Mouse (Mus musculus) forebrain, embryonic 13.5 days (tissue): Measurements from ENCODE around the gene Nedd8. TPM values are rescaled to one million over a fixed set of nuclear protein-coding genes. Genes with fewer than 3 reads are reported as not detected.

Experiments used
- ATAC-seq: fragments of 200-750 bp; cut with Nextera tagmentation; 2 replicates; pipeline ENCODE4 v1.8.0; 2017
- H3K27ac ChIP-seq: fragments of 300-500 bp; sonication (generic); 2 replicates; pipeline ENCODE4 v1.5.1; 2015; ENCODE audit warnings: inconsistent platforms, mild to moderate bottlenecking, moderate library complexity
- H3K27me3 ChIP-seq: fragments of 300-500 bp; sonication (generic); 2 replicates; pipeline ENCODE4 v1.6.1; 2015; ENCODE audit warnings: mild to moderate bottlenecking, inconsistent platforms
- H3K36me3 ChIP-seq: fragments of 300-500 bp; sonication (generic); 2 replicates; pipeline ENCODE4 v1.6.1; 2015; ENCODE audit warnings: mild to moderate bottlenecking, inconsistent platforms; ENCODE audit not compliant: poor library complexity, severe bottlenecking
- H3K4me1 ChIP-seq: fragments of 300-500 bp; sonication (generic); 2 replicates; pipeline ENCODE4 v1.6.1; 2015; ENCODE audit warnings: inconsistent platforms
- H3K4me2 ChIP-seq: fragments of 300-500 bp; sonication (generic); 2 replicates; pipeline ENCODE4 v1.6.1; 2015; ENCODE audit warnings: inconsistent platforms, mild to moderate bottlenecking, moderate library complexity
- H3K4me3 ChIP-seq: fragments of 300-500 bp; sonication (generic); 2 replicates; pipeline ENCODE4 v1.5.1; 2015; ENCODE audit warnings: mild to moderate bottlenecking, inconsistent platforms
- H3K9ac ChIP-seq: fragments of 300-500 bp; sonication (generic); 2 replicates; pipeline ENCODE4 v1.6.1; 2015; ENCODE audit warnings: mild to moderate bottlenecking, inconsistent platforms
- H3K9me3 ChIP-seq: fragments of 300-500 bp; sonication (generic); replicated peaks from 2 replicates; pipeline ENCODE4 v1.6.1; 2016; ENCODE audit warnings: inconsistent platforms
- WGBS: fragments of 180-500 bp; shearing (Covaris S2); methylation state at CpG from one replicate; pipeline ENCODE4 v1.1.7; 2015; 5-methylcytosine and 5-hydroxymethylcytosine counted together
- polyA plus RNA-seq: library from polyadenylated mRNA; unstranded; fragments of >200 nt; fragmentation: Nextera tagmentation; extraction: Ambion mirVana; gene quantifications from 2 replicates; pipeline ENCODE4 v1.2.1, GENCODE M21; 2015

Nedd8 gene
- polyA plus RNA-seq, 1 experiment from 2014 or later = 692 TPM

GRCm38 (mm10) chr14:55658011-55658410 lies 13.9 kb downstream of the Nedd8 start:
- H3K36me3 ChIP-seq = peaks cover 27% of the 10 kb centered on the region

GRCm38 (mm10) chr14:55656935-55657334 lies 15.0 kb downstream of the Nedd8 start:
- 87% methylated on average over 3 of the region's 3 CpGs for WGBS

More at GRCm38 (mm10) chr14:55658011-55658410, 13.9 kb downstream of the Nedd8 start:
- peaks cover 14% of the 10 kb centered on the region for H3K4me1 ChIP-seq
- H3K4me3 ChIP-seq = no peak overlapping the region
- no peaks in the 10 kb centered on the region for H3K27me3 ChIP-seq
- WGBS = 88% methylated on average over 5 of the region's 5 CpGs
- H3K4me2 ChIP-seq = no peak overlapping the region
- no peaks in the 10 kb centered on the region for H3K9me3 ChIP-seq
- no peak overlapping the region for H3K27ac ChIP-seq
- H3K9ac ChIP-seq = no peak overlapping the region
- no peak for ATAC-seq

GRCm38 (mm10) chr14:55651528-55651927 lies 20.4 kb downstream of the Nedd8 start:
- H3K36me3 ChIP-seq = peaks cover 7% of the 10 kb centered on the region; the same call in 1 of the 2 replicates
- H3K9ac ChIP-seq = no peak overlapping the region
- WGBS = 92% methylated on average over 7 of the region's 7 CpGs
- no peak overlapping the region for H3K4me2 ChIP-seq
- no peaks in the 10 kb centered on the region for H3K27me3 ChIP-seq
- no peak overlapping the region for H3K27ac ChIP-seq
- H3K9me3 ChIP-seq = no peaks in the 10 kb centered on the region
- ATAC-seq = no peak
- no peak overlapping the region for H3K4me3 ChIP-seq
- H3K4me1 ChIP-seq = no peaks in the 10 kb centered on the region

More at GRCm38 (mm10) chr14:55656935-55657334, 15.0 kb downstream of the Nedd8 start:
- no peaks in the 10 kb centered on the region for H3K9me3 ChIP-seq
- no peak overlapping the region for H3K4me2 ChIP-seq
- peaks cover 14% of the 10 kb centered on the region for H3K4me1 ChIP-seq
- H3K27me3 ChIP-seq = no peaks in the 10 kb centered on the region
- no peak overlapping the region for H3K4me3 ChIP-seq
- no peak overlapping the region for H3K27ac ChIP-seq
- no peak overlapping the region for H3K9ac ChIP-seq
- peaks cover 21% of the 10 kb centered on the region for H3K36me3 ChIP-seq
- ATAC-seq = no peak

GRCm38 (mm10) chr14:55649884-55650283 lies 22.0 kb downstream of the Nedd8 start, which contains the start of gene Tssk4:
Tssk4 (plus strand) TSS chr14:55650184.
- H3K27me3 ChIP-seq = no peaks in the 10 kb centered on the region
- WGBS = 96% methylated on average over 2 of the region's 2 CpGs
- no peak for ATAC-seq

GRCm38 (mm10) chr14:55644261-55644888 lies 27.5 kb downstream of the Nedd8 start:
- 32% methylated on average over 17 of the region's 17 CpGs for WGBS

More at GRCm38 (mm10) chr14:55649884-55650283, 22.0 kb downstream of the Nedd8 start, which contains the start of gene Tssk4:
- Histone ChIP-seq H3K9me3 (no peaks in the 10 kb centered on the region), H3K4me1 (peaks cover 6% of the 10 kb centered on the region), H3K4me3 (no peak within 1 kb of the TSS), H3K36me3 (peaks cover 14% of the 10 kb centered on the region; the same call in 1 of the 2 replicates), H3K27ac (no peak within 1 kb of the TSS), H3K9ac (no peak within 1 kb of the TSS), H3K4me2 (no peak within 1 kb of the TSS)

GRCm38 (mm10) chr14:55643060-55643907 lies 28.6 kb downstream of the Nedd8 start, which contains the start of gene Tm9sf1:
Tm9sf1 (minus strand) TSS chr14:55643806.
- peaks cover 29% of the 10 kb centered on the region for H3K4me1 ChIP-seq
- under 1% methylated on average over 86 of the region's 89 CpGs for WGBS
- no peaks in the 10 kb centered on the region for H3K27me3 ChIP-seq
- H3K36me3 ChIP-seq = peaks cover 46% of the 10 kb centered on the region
- peak within 1 kb of the TSS; percentile 92 for H3K4me2 ChIP-seq
- H3K4me3 ChIP-seq = peak within 1 kb of the TSS; percentile 97
- no peaks in the 10 kb centered on the region for H3K9me3 ChIP-seq
- H3K27ac ChIP-seq = peak within 1 kb of the TSS; percentile 95
- peak within 1 kb of the TSS; percentile 90 for H3K9ac ChIP-seq
- ATAC-seq = peak; percentile 92

More at GRCm38 (mm10) chr14:55644261-55644888, 27.5 kb downstream of the Nedd8 start:
- Histone ChIP-seq H3K4me1 (peaks cover 29% of the 10 kb centered on the region), H3K27ac (no peak overlapping the region; the same call in 1 of the 2 replicates), H3K9me3 (no peaks in the 10 kb centered on the region), H3K4me3 (peak overlapping the region; percentile 97), H3K36me3 (peaks cover 35% of the 10 kb centered on the region), H3K27me3 (no peaks in the 10 kb centered on the region), H3K9ac (peak overlapping the region; percentile 90), H3K4me2 (peak overlapping the region; percentile 92)
- no peak for ATAC-seq

GRCm38 (mm10) chr14:55642679-55643059 lies 29.3 kb downstream of the Nedd8 start:
- Histone ChIP-seq H3K4me2 (peak overlapping the region; percentile 92), H3K4me3 (peak overlapping the region; percentile 97), H3K36me3 (peaks cover 53% of the 10 kb centered on the region), H3K27ac (peak overlapping the region; percentile 95), H3K9ac (peak overlapping the region; percentile 90), H3K27me3 (no peaks in the 10 kb centered on the region), H3K4me1 (peaks cover 29% of the 10 kb centered on the region), H3K9me3 (no peaks in the 10 kb centered on the region)
- ATAC-seq = peak; percentile 55
- 26% methylated on average over 8 of the region's 8 CpGs for WGBS

GRCm38 (mm10) chr14:55641291-55641690 lies 30.6 kb downstream of the Nedd8 start:
- 98% methylated on average over 13 of the region's 13 CpGs for WGBS
- no peak overlapping the region for H3K27ac ChIP-seq
- no peak overlapping the region for H3K9ac ChIP-seq
- peaks cover 57% of the 10 kb centered on the region for H3K36me3 ChIP-seq
- H3K4me3 ChIP-seq = no peak overlapping the region
- H3K9me3 ChIP-seq = no peaks in the 10 kb centered on the region
- H3K27me3 ChIP-seq = no peaks in the 10 kb centered on the region
- no peak for ATAC-seq
- peaks cover 31% of the 10 kb centered on the region for H3K4me1 ChIP-seq
- no peak overlapping the region for H3K4me2 ChIP-seq

GRCm38 (mm10) chr14:55640816-55641215 lies 31.1 kb downstream of the Nedd8 start:
- Histone ChIP-seq H3K4me3 (no peak overlapping the region), H3K4me2 (no peak overlapping the region), H3K27me3 (no peaks in the 10 kb centered on the region), H3K9me3 (no peaks in the 10 kb centered on the region), H3K27ac (no peak overlapping the region), H3K36me3 (peaks cover 55% of the 10 kb centered on the region), H3K4me1 (peaks cover 35% of the 10 kb centered on the region), H3K9ac (no peak overlapping the region)
- no peak for ATAC-seq
- 96% methylated on average over 14 of the region's 14 CpGs for WGBS

GRCm38 (mm10) chr14:55637795-55638194 lies 34.1 kb downstream of the Nedd8 start, which contains the start of gene Gm49378:
Gm49378 (minus strand) TSS chr14:55637895.
- peaks cover 25% of the 10 kb centered on the region for H3K4me1 ChIP-seq
- H3K9ac ChIP-seq = 0 out of 2 replicates have a peak within 1 kb of the TSS, but pooled peaks have one; percentile 0
- no peak within 1 kb of the TSS for H3K27ac ChIP-seq
- no peaks in the 10 kb centered on the region for H3K9me3 ChIP-seq
- no peak for ATAC-seq
- no peak within 1 kb of the TSS for H3K4me3 ChIP-seq
- H3K27me3 ChIP-seq = no peaks in the 10 kb centered on the region
- 96% methylated on average over 9 of the region's 9 CpGs for WGBS
- peaks cover 69% of the 10 kb centered on the region for H3K36me3 ChIP-seq
- no peak within 1 kb of the TSS for H3K4me2 ChIP-seq

GRCm38 (mm10) chr14:55635523-55636007 lies 36.4 kb downstream of the Nedd8 start, which contains the start of gene Ipo4:
Ipo4 (minus strand) TSS chr14:55635957.
- Histone ChIP-seq H3K27me3 (no peaks in the 10 kb centered on the region), H3K9me3 (no peaks in the 10 kb centered on the region), H3K4me2 (peak within 1 kb of the TSS; percentile 93), H3K4me1 (peaks cover 14% of the 10 kb centered on the region), H3K9ac (peak within 1 kb of the TSS; percentile 83), H3K27ac (peak within 1 kb of the TSS; percentile 82), H3K4me3 (peak within 1 kb of the TSS; percentile 63), H3K36me3 (peaks cover 81% of the 10 kb centered on the region)
- 2% methylated on average over 33 of the region's 33 CpGs for WGBS
- peak; percentile 94 for ATAC-seq
